Mouse (Mus musculus): ENCODE measurements around the gene Lrsam1. TPM values are rescaled to one million over a fixed set of nuclear protein-coding genes. Genes with fewer than 3 reads are reported as not detected.

Gene Lrsam1
- polyA plus RNA-seq, 1 experiment = 32.8 TPM

- TF ChIP-seq POLR2A (IDR thresholded peaks at IDR 0.05; ENCODE audit: borderline replicate concordance, insufficient read depth, low read length) = no peak
- no peak for TF ChIP-seq CTCF (IDR thresholded peaks at IDR 0.05; ENCODE audit: borderline replicate concordance, insufficient read depth, low read depth, low read length)
- WGBS = 86% methylated on average over 13 of the region's 13 CpGs
- H3K4me1 ChIP-seq (ENCODE audit: control insufficient read depth, insufficient read depth, low read length) = peaks cover 14% of the 10 kb centered on the region
- no peak overlapping the region for H3K27ac ChIP-seq (ENCODE audit: insufficient read depth, low read length)
- DNase-seq = no peak
- H3K27me3 ChIP-seq (ENCODE audit: control insufficient read depth, insufficient read depth, low read length) = no peaks in the 10 kb centered on the region
- H3K4me3 ChIP-seq (replicated peaks; ENCODE audit: insufficient read depth, low read depth, low read length) = no peak overlapping the region
Observed at GRCm38 (mm10) chr2:32922564-32922963, 38.9 kb downstream of the Lrsam1 start.

- no peak for DNase-seq
- Histone ChIP-seq H3K27me3 (ENCODE audit: control insufficient read depth, insufficient read depth, low read length) (no peaks in the 10 kb centered on the region), H3K4me1 (ENCODE audit: control insufficient read depth, insufficient read depth, low read length) (peaks cover 8% of the 10 kb centered on the region), H3K4me3 (replicated peaks; ENCODE audit: insufficient read depth, low read depth, low read length) (no peak overlapping the region), H3K27ac (ENCODE audit: insufficient read depth, low read length) (no peak overlapping the region)
- 85% methylated on average over 15 of the region's 15 CpGs for WGBS
- TF ChIP-seq POLR2A (IDR thresholded peaks at IDR 0.05; ENCODE audit: borderline replicate concordance, insufficient read depth, low read length) (no peak), CTCF (IDR thresholded peaks at IDR 0.05; ENCODE audit: borderline replicate concordance, insufficient read depth, low read depth, low read length) (no peak)
Observed at GRCm38 (mm10) chr2:32921801-32922380, 39.5 kb downstream of the Lrsam1 start.

GRCm38 (mm10) chr2:32921235-32921634 is 40.2 kb downstream of the Lrsam1 start:
- Histone ChIP-seq H3K27ac (ENCODE audit: insufficient read depth, low read length) (no peak overlapping the region), H3K4me3 (replicated peaks; ENCODE audit: insufficient read depth, low read depth, low read length) (no peak overlapping the region), H3K27me3 (ENCODE audit: control insufficient read depth, insufficient read depth, low read length) (no peaks in the 10 kb centered on the region), H3K4me1 (ENCODE audit: control insufficient read depth, insufficient read depth, low read length) (peaks cover 1% of the 10 kb centered on the region; the same call in 1 of the 2 replicates)
- 76% methylated on average over 7 of the region's 7 CpGs for WGBS
- no peak for DNase-seq
- TF ChIP-seq CTCF (IDR thresholded peaks at IDR 0.05; ENCODE audit: borderline replicate concordance, insufficient read depth, low read depth, low read length) (no peak), POLR2A (IDR thresholded peaks at IDR 0.05; ENCODE audit: borderline replicate concordance, insufficient read depth, low read length) (no peak)

DNA sequence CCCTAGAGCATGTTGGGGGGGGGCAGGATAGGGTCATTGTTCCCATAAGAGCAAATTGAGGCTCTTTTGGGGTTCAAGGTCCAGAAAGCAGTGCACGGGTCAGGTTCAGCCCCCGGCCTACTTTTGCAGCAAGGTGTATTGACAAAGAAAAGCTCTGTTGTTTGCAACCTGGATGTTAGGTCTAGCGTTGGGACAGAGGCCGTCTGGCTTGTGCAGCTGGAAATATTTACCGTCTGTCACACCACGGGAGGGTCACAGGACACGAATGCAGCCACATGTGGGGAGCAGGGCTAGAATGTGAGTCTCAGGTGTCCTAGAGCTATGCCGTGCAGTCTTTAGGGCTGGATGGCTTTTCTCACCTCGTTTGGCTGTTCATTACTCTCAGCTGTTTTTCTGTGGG is 43.0 kb downstream of the Lrsam1 start:
- Histone ChIP-seq H3K27ac (ENCODE audit: insufficient read depth, low read length) (no peak overlapping the region), H3K4me3 (replicated peaks; ENCODE audit: insufficient read depth, low read depth, low read length) (no peak overlapping the region), H3K27me3 (ENCODE audit: control insufficient read depth, insufficient read depth, low read length) (no peaks in the 10 kb centered on the region), H3K4me1 (ENCODE audit: control insufficient read depth, insufficient read depth, low read length) (peaks cover 9% of the 10 kb centered on the region)
- WGBS = 81% methylated on average over 9 of the region's 9 CpGs
- TF ChIP-seq POLR2A (IDR thresholded peaks at IDR 0.05; ENCODE audit: borderline replicate concordance, insufficient read depth, low read length) = no peak
- no peak for TF ChIP-seq CTCF (IDR thresholded peaks at IDR 0.05; ENCODE audit: borderline replicate concordance, insufficient read depth, low read depth, low read length)
- DNase-seq = no peak

- TF ChIP-seq CTCF (IDR thresholded peaks at IDR 0.05; ENCODE audit: borderline replicate concordance, insufficient read depth, low read depth, low read length) = no peak
- TF ChIP-seq POLR2A (IDR thresholded peaks at IDR 0.05; ENCODE audit: borderline replicate concordance, insufficient read depth, low read length) = no peak
- Histone ChIP-seq H3K4me1 (ENCODE audit: control insufficient read depth, insufficient read depth, low read length) (peaks cover 9% of the 10 kb centered on the region), H3K27me3 (ENCODE audit: control insufficient read depth, insufficient read depth, low read length) (no peaks in the 10 kb centered on the region), H3K4me3 (replicated peaks; ENCODE audit: insufficient read depth, low read depth, low read length) (no peak overlapping the region), H3K27ac (ENCODE audit: insufficient read depth, low read length) (no peak overlapping the region)
- DNase-seq = no peak
- WGBS = 80% methylated on average over 11 of the region's 11 CpGs
Observed at GRCm38 (mm10) chr2:32917526-32917925, 43.9 kb downstream of the Lrsam1 start.

GRCm38 (mm10) chr2:32914896-32915295 is 46.5 kb downstream of the Lrsam1 start:
- Histone ChIP-seq H3K4me1 (ENCODE audit: control insufficient read depth, insufficient read depth, low read length) (peaks cover 9% of the 10 kb centered on the region), H3K4me3 (replicated peaks; ENCODE audit: insufficient read depth, low read depth, low read length) (no peak overlapping the region), H3K27me3 (ENCODE audit: control insufficient read depth, insufficient read depth, low read length) (no peaks in the 10 kb centered on the region), H3K27ac (ENCODE audit: insufficient read depth, low read length) (no peak overlapping the region)
- DNase-seq = peak in 1 of 2 experiments; percentile 34
- TF ChIP-seq POLR2A (IDR thresholded peaks at IDR 0.05; ENCODE audit: borderline replicate concordance, insufficient read depth, low read length) (no peak), CTCF (IDR thresholded peaks at IDR 0.05; ENCODE audit: borderline replicate concordance, insufficient read depth, low read depth, low read length) (no peak)
- 45% methylated on average over 3 of the region's 3 CpGs for WGBS

DNA sequence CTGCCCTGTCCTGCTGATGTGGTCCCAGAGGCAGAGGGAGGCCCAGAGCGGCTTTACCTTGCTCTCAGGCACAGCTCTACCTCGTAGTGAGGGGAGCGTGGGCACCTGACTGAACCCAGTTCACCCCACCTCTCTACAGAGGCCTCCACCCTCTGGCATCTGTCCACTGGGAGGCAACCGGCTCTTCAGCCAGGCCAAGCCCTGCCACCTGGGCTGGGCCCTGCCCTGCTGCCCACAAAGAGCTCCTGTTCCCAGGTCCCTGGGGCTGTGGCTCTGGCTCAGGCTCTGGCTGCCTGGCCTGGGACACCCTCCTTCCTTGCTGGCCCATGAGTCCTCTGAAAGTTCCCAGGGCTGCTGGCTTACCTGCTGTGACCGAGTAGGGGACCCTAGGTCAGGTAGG is 47.1 kb downstream of the Lrsam1 start:
- no peak for DNase-seq
- peaks cover 9% of the 10 kb centered on the region for H3K4me1 ChIP-seq (ENCODE audit: control insufficient read depth, insufficient read depth, low read length)
- no peak for TF ChIP-seq POLR2A (IDR thresholded peaks at IDR 0.05; ENCODE audit: borderline replicate concordance, insufficient read depth, low read length)
- TF ChIP-seq CTCF (IDR thresholded peaks at IDR 0.05; ENCODE audit: borderline replicate concordance, insufficient read depth, low read depth, low read length) = no peak
- no peak overlapping the region for H3K27ac ChIP-seq (ENCODE audit: insufficient read depth, low read length)
- no peak overlapping the region for H3K4me3 ChIP-seq (replicated peaks; ENCODE audit: insufficient read depth, low read depth, low read length)
- 70% methylated on average over 5 of the region's 5 CpGs for WGBS
- no peaks in the 10 kb centered on the region for H3K27me3 ChIP-seq (ENCODE audit: control insufficient read depth, insufficient read depth, low read length)

- Histone ChIP-seq H3K4me1 (ENCODE audit: control insufficient read depth, insufficient read depth, low read length) (peaks cover 9% of the 10 kb centered on the region), H3K27ac (ENCODE audit: insufficient read depth, low read length) (no peak overlapping the region), H3K4me3 (replicated peaks; ENCODE audit: insufficient read depth, low read depth, low read length) (no peak overlapping the region), H3K27me3 (ENCODE audit: control insufficient read depth, insufficient read depth, low read length) (no peaks in the 10 kb centered on the region)
- peak; percentile 77 to 86 for DNase-seq
- TF ChIP-seq CTCF (IDR thresholded peaks at IDR 0.05; ENCODE audit: borderline replicate concordance, insufficient read depth, low read depth, low read length) (peak; percentile 100), POLR2A (IDR thresholded peaks at IDR 0.05; ENCODE audit: borderline replicate concordance, insufficient read depth, low read length) (no peak)
- 31% methylated on average over 19 of the region's 19 CpGs for WGBS
Observed at GRCm38 (mm10) chr2:32912210-32912804, 49.1 kb downstream of the Lrsam1 start.

Measured in cerebellum, adult 2 months (tissue).